Mouse (Mus musculus) forelimb bud, embryonic 11.5 days (tissue): ENCODE measurements at regions not wholly inside any gene's neighbourhood (a gene's known extent, or its start where the extent isn't known, plus 50 kb on each side); places are given as distances from the start of the nearest gene placed in this dataset.

Experiments
- DNase-seq: peaks from one replicate; pipeline ENCODE4 v3.0.0-alpha.2; 2012; ENCODE audit warnings: low read depth, low spot score

- no peak for DNase-seq
These were observed 146.3 kb upstream of the Vstm2b start for GRCm38 (mm10) chr7:40751779-40752178.

GRCm38 (mm10) chr7:40752195-40752594 is 145.9 kb upstream of the Vstm2b start:
- DNase-seq, result no peak

- no peak for DNase-seq
These were observed 144.6 kb upstream of the Vstm2b start for GRCm38 (mm10) chr7:40753490-40753889.

GRCm38 (mm10) chr7:40762520-40762919 is 135.6 kb upstream of the Vstm2b start:
- DNase-seq, result peak; percentile 57

GRCm38 (mm10) chr7:40766142-40766541 is 132.0 kb upstream of the Vstm2b start:
- no peak for DNase-seq

GRCm38 (mm10) chr7:40776220-40776619 is 121.9 kb upstream of the Vstm2b start:
- DNase-seq, result peak; percentile 60

- DNase-seq, result no peak
These were observed 113.2 kb upstream of the Vstm2b start for GRCm38 (mm10) chr7:40784906-40785305.

GRCm38 (mm10) chr7:40786758-40787157 is 111.4 kb upstream of the Vstm2b start:
- DNase-seq, result no peak

- DNase-seq, result no peak
These were observed 109.6 kb upstream of the Vstm2b start for GRCm38 (mm10) chr7:40788486-40788885.

- no peak for DNase-seq
These were observed 103.5 kb upstream of the Vstm2b start for GRCm38 (mm10) chr7:40794458-40795207.

GRCm38 (mm10) chr7:40799794-40800193 is 98.3 kb upstream of the Vstm2b start:
- DNase-seq, result no peak

GRCm38 (mm10) chr7:40801291-40801690 is 96.8 kb upstream of the Vstm2b start:
- DNase-seq, result no peak

GRCm38 (mm10) chr7:40805211-40805610 is 92.9 kb upstream of the Vstm2b start:
- no peak for DNase-seq

- no peak for DNase-seq
These were observed 92.3 kb upstream of the Vstm2b start for GRCm38 (mm10) chr7:40805866-40806265.

- no peak for DNase-seq
These were observed 85.2 kb upstream of the Vstm2b start for GRCm38 (mm10) chr7:40812952-40813351.

GRCm38 (mm10) chr7:40825141-40825742 is 72.9 kb upstream of the Vstm2b start:
- DNase-seq, result no peak

GRCm38 (mm10) chr7:40829526-40829925 is 68.6 kb upstream of the Vstm2b start:
- DNase-seq, result no peak

- DNase-seq, result no peak
These were observed 66.5 kb upstream of the Vstm2b start for GRCm38 (mm10) chr7:40831583-40831982.

- DNase-seq, result no peak
These were observed 55.7 kb upstream of the Vstm2b start for GRCm38 (mm10) chr7:40842344-40842992.

GRCm38 (mm10) chr7:40846512-40846911 is 51.6 kb upstream of the Vstm2b start:
- DNase-seq, result no peak
